Mouse (Mus musculus) heart, postnatal 0 days (tissue): ENCODE measurements around the gene Cemip2.

Source experiments
- CTCF ChIP-seq: IDR thresholded peaks from 2 replicates; pipeline ENCODE4 v1.5.1; 2016; ENCODE audit warnings: antibody characterized with exemption, control low read depth, low read depth
- EP300 ChIP-seq: IDR thresholded peaks from 2 replicates; pipeline ENCODE4 v1.6.1; 2016; ENCODE audit warnings: antibody characterized with exemption, low read depth

DNA sequence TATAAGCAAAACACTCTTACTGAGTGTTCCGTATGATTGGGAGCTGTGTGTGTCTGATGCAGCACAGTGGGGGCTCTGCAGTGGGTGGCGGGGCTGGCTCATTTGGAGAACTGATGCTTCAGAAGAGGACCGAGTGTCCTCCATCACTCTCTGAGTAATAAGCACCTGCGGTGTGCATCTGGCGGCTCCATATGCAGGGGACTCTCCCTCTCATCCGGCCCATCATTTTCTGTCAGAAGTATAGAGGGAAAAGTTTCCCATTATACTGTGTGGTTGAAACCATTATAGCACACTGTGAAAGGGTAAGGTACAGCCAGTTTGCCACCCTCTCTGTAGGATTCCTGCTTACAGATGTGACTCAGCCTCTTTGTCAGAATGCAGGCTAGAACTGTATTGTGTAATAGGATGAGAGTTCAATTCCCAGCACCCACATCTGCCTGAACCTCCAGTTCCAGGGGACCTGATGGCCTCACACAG, 8.9 kb downstream of the Cemip2 start:
- TF ChIP-seq CTCF (no peak), EP300 (no peak)
